Mouse (Mus musculus) liver, embryonic 15.5 days (tissue): ENCODE results near the gene Dstyk. TPM values are rescaled to one million over a fixed set of nuclear protein-coding genes. Genes with fewer than 3 reads are reported as not detected.

Experiments used
- ATAC-seq: fragments of 200-750 bp; cut with Nextera tagmentation; 2 replicates; pipeline ENCODE4 v1.8.0; 2017; ENCODE audit warnings: moderate number of reproducible peaks, mild to moderate bottlenecking, moderate library complexity; ENCODE audit not compliant: insufficient read depth
- H3K27ac ChIP-seq: fragments of 300-500 bp; sonication (generic); replicated peaks from 2 replicates; pipeline ENCODE4 v1.5.1; 2015; ENCODE audit warnings: mild to moderate bottlenecking, inconsistent platforms
- H3K27me3 ChIP-seq: fragments of 300-500 bp; sonication (generic); 2 replicates; pipeline ENCODE4 v1.6.1; 2015; ENCODE audit warnings: mild to moderate bottlenecking, inconsistent platforms
- H3K36me3 ChIP-seq: fragments of 300-500 bp; sonication (generic); replicated peaks from 2 replicates; pipeline ENCODE4 v1.6.1; 2015; ENCODE audit warnings: moderate library complexity, mild to moderate bottlenecking, inconsistent platforms
- H3K4me1 ChIP-seq: fragments of 300-500 bp; sonication (generic); replicated peaks from 2 replicates; pipeline ENCODE4 v1.6.1; 2015; ENCODE audit warnings: inconsistent platforms
- H3K4me2 ChIP-seq: fragments of 300-500 bp; sonication (generic); 2 replicates; pipeline ENCODE4 v1.6.1; 2015; ENCODE audit warnings: moderate library complexity, mild to moderate bottlenecking, inconsistent platforms
- H3K4me3 ChIP-seq: fragments of 300-500 bp; sonication (generic); replicated peaks from 2 replicates; pipeline ENCODE4 v1.5.1; 2015; ENCODE audit warnings: mild to moderate bottlenecking, inconsistent platforms
- H3K9ac ChIP-seq: fragments of 300-500 bp; sonication (generic); 2 replicates; pipeline ENCODE4 v1.6.1; 2015; ENCODE audit warnings: moderate library complexity, mild to moderate bottlenecking, inconsistent platforms
- H3K9me3 ChIP-seq: fragments of 300-500 bp; sonication (generic); replicated peaks from 2 replicates; pipeline ENCODE4 v1.6.1; 2016; ENCODE audit warnings: inconsistent platforms
- WGBS: fragments of 180-500 bp; shearing (Covaris S2); methylation state at CpG from one replicate; pipeline ENCODE4 v1.1.7; 2015; ENCODE audit warnings: mixed read lengths; ENCODE audit not compliant: insufficient replicate concordance; 5-methylcytosine and 5-hydroxymethylcytosine counted together
- polyA plus RNA-seq: library from polyadenylated mRNA; unstranded; fragments of >200 nt; fragmentation: Nextera tagmentation; extraction: Ambion mirVana; gene quantifications from 2 replicates; pipeline ENCODE4 v1.2.1, GENCODE M21; 2015

Gene Dstyk
- polyA plus RNA-seq, 1 experiment from 2014 or later = 4.5 TPM

DNA sequence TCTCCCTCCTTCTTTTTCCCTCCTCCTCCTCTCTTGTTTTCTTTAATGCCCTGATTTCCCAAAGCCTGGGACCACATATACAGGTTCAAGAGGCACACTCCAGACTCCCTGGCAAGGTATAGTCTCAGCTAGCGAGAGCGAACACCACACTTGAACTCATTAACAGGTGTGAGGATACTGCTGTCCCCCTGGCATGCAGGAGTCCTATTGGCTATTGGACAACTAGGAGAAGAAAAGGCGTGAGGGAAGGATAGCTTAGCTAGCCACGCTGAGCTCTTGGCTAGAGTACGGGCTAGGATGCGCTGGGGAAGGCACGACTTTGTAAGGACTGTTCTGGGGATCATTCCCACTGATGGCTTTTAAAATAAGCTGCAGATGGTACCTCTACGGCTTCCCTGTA is 94.8 kb downstream of the Dstyk start:
- H3K4me3 ChIP-seq = no peak overlapping the region
- H3K27ac ChIP-seq = no peak overlapping the region
- no peak for ATAC-seq
- no peak overlapping the region for H3K9ac ChIP-seq
- H3K9me3 ChIP-seq = no peaks in the 10 kb centered on the region
- H3K36me3 ChIP-seq = peaks cover 12% of the 10 kb centered on the region
- no peaks in the 10 kb centered on the region for H3K4me1 ChIP-seq
- peaks cover 2% of the 10 kb centered on the region; the same call in 1 of the 2 replicates for H3K27me3 ChIP-seq
- H3K4me2 ChIP-seq = no peak overlapping the region
- 65% methylated on average over 8 of the region's 8 CpGs for WGBS

DNA sequence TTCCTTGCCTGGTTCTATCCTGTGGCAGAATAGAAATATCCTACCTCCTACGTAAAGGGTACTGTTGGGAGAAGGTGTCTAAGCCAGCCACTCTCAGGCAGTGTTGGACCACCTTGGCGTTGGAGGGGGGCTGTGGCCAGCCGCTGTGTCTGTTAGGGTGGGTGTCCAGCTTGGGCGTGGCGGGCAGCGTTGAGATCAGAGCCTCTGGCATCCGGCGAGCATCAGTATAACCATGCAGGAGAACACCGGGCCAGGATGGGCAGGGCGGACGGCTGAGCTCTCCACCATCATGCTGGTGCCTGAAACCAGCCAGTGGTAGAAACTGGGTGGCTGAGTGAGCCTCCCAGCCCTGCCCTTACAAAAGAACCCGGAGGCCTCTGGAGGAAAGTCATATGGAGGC is 98.0 kb downstream of the Dstyk start:
- H3K9me3 ChIP-seq = no peaks in the 10 kb centered on the region
- H3K27ac ChIP-seq = no peak overlapping the region
- H3K4me2 ChIP-seq = no peak overlapping the region
- WGBS = 75% methylated on average over 12 of the region's 12 CpGs
- H3K36me3 ChIP-seq = no peaks in the 10 kb centered on the region
- H3K4me1 ChIP-seq = peaks cover 4% of the 10 kb centered on the region
- peaks cover 2% of the 10 kb centered on the region; the same call in 1 of the 2 replicates for H3K27me3 ChIP-seq
- no peak for ATAC-seq
- no peak overlapping the region for H3K4me3 ChIP-seq
- H3K9ac ChIP-seq = no peak overlapping the region

Other genes starting within 250 kb of the Dstyk start
- gene Lemd1, start 226.1 kb upstream of the Dstyk start, polyA plus RNA-seq = not detected in 2 replicates
- not detected in 2 replicates for gene AC124108.1, start 226.1 kb upstream of the Dstyk start, polyA plus RNA-seq
- not detected in 2 replicates for gene Gm10188, start 187.8 kb upstream of the Dstyk start, polyA plus RNA-seq
- 0.07 and 0.08 TPM in 2 replicates for gene Klhdc8a, start 118.9 kb upstream of the Dstyk start, polyA plus RNA-seq
- gene Nuak2, start 101.4 kb upstream of the Dstyk start, polyA plus RNA-seq = 3.1 and 3.6 TPM in 2 replicates
- 598 and 710 TPM in 2 replicates for gene Tmcc2, start 26.3 kb upstream of the Dstyk start, polyA plus RNA-seq
- 21.5 and 24.1 TPM in 2 replicates for gene Rbbp5, start 59.8 kb downstream of the Dstyk start, polyA plus RNA-seq
- 0.67 and 0.99 TPM in 2 replicates for gene Tmem81, start 88.7 kb downstream of the Dstyk start, polyA plus RNA-seq
- gene Cntn2, start 125.7 kb downstream of the Dstyk start, polyA plus RNA-seq = 0.03 and 0.06 TPM in 2 replicates